Mouse (Mus musculus) cerebellum, adult 2 months (tissue): ENCODE measurements around the gene Wasf1. TPM values are rescaled to one million over a fixed set of nuclear protein-coding genes. Genes with fewer than 3 reads are reported as not detected.

Source experiments
- DNase-seq, 2 experiments: peaks; one replicate each; pipeline ENCODE4 v3.0.0; 2021
- H3K27ac ChIP-seq: fragments of 200-500 bp; 2 replicates; pipeline ENCODE4 v1.5.1; 2012; ENCODE audit warnings: low read length, control low read depth, inconsistent platforms; ENCODE audit not compliant: insufficient read depth
- H3K27me3 ChIP-seq: fragments of 200-500 bp; 2 replicates; pipeline ENCODE4 v1.6.1; 2012; ENCODE audit warnings: inconsistent platforms, mild to moderate bottlenecking, low read length, moderate library complexity; ENCODE audit not compliant: control insufficient read depth, insufficient read depth
- H3K4me1 ChIP-seq: fragments of 200-500 bp; 2 replicates; pipeline ENCODE4 v1.6.1; 2011; ENCODE audit warnings: low read length; ENCODE audit not compliant: control insufficient read depth, insufficient read depth
- H3K4me3 ChIP-seq: fragments of 200-500 bp; replicated peaks from 2 replicates; pipeline ENCODE3; 2011; ENCODE audit warnings: mild to moderate bottlenecking, low read depth, low read length, control low read depth; ENCODE audit not compliant: insufficient read depth
- CTCF ChIP-seq: fragments of 200-500 bp; IDR thresholded peaks from 2 replicates; pipeline ENCODE4 v1.5.1; 2011; ENCODE audit warnings: low read depth, mild to moderate bottlenecking, control low read depth, low read length, moderate library complexity, borderline replicate concordance; ENCODE audit not compliant: insufficient read depth
- POLR2A ChIP-seq: fragments of 200-500 bp; IDR thresholded peaks from 2 replicates; pipeline ENCODE4 v1.6.1; 2011; ENCODE audit warnings: low read length, control low read depth, borderline replicate concordance; ENCODE audit not compliant: insufficient read depth
- WGBS: fragments of 180-500 bp; shearing (Covaris S2); methylation state at CpG from one replicate; pipeline ENCODE4 v1.1.7; 2018; 5-methylcytosine and 5-hydroxymethylcytosine counted together
- polyA plus RNA-seq: library from polyadenylated mRNA; depleted of rRNA; stranded (reverse); fragments of >200 nt; gene quantifications from 2 replicates; pipeline ENCODE4 v1.2.3, GENCODE M21; 2012

The Wasf1 gene
- polyA plus RNA-seq, 1 experiment, result 53.7 TPM

GRCm38 (mm10) chr10:40851138-40851537 is 32.1 kb upstream of the Wasf1 start:
- Histone ChIP-seq H3K27ac (no peak overlapping the region), H3K27me3 (no peaks in the 10 kb centered on the region), H3K4me3 (no peak overlapping the region), H3K4me1 (peaks cover 37% of the 10 kb centered on the region)
- no peak for DNase-seq
- TF ChIP-seq POLR2A (no peak), CTCF (no peak)

- Histone ChIP-seq H3K4me1 (peaks cover 14% of the 10 kb centered on the region), H3K27me3 (no peaks in the 10 kb centered on the region), H3K27ac (no peak overlapping the region), H3K4me3 (no peak overlapping the region)
- TF ChIP-seq CTCF, result no peak
- no peak for TF ChIP-seq POLR2A
- WGBS, result 64% methylated on average over 2 of the region's 2 CpGs
- no peak for DNase-seq
Measured at GRCm38 (mm10) chr10:40855616-40856015, 27.7 kb upstream of the Wasf1 start.

GRCm38 (mm10) chr10:40856703-40857102 is 26.6 kb upstream of the Wasf1 start:
- 38% methylated on average over 7 of the region's 7 CpGs for WGBS
- peak; percentile 29 to 36 for DNase-seq
- H3K27ac ChIP-seq, result peak overlapping the region; percentile 60; the same call in 1 of the 2 replicates
- peak overlapping the region; percentile 58 for H3K4me3 ChIP-seq
- peaks cover 14% of the 10 kb centered on the region for H3K4me1 ChIP-seq
- TF ChIP-seq CTCF (no peak), POLR2A (no peak)
- H3K27me3 ChIP-seq, result no peaks in the 10 kb centered on the region

- no peak for TF ChIP-seq POLR2A
- TF ChIP-seq CTCF, result no peak
- Histone ChIP-seq H3K27me3 (no peaks in the 10 kb centered on the region), H3K4me3 (no peak overlapping the region), H3K27ac (peak overlapping the region; percentile 48; the same call in 1 of the 2 replicates), H3K4me1 (peaks cover 14% of the 10 kb centered on the region)
- DNase-seq, result peak; percentile 84 to 88
- WGBS, result 5% methylated on average over 8 of the region's 8 CpGs
Measured at GRCm38 (mm10) chr10:40857599-40857998, 25.7 kb upstream of the Wasf1 start.

GRCm38 (mm10) chr10:40868081-40868480 is 15.2 kb upstream of the Wasf1 start:
- H3K4me1 ChIP-seq, result peaks cover 15% of the 10 kb centered on the region
- WGBS, result 11% methylated on average over 2 of the region's 2 CpGs
- no peaks in the 10 kb centered on the region for H3K27me3 ChIP-seq
- H3K4me3 ChIP-seq, result no peak overlapping the region
- H3K27ac ChIP-seq, result no peak overlapping the region; the same call in 1 of the 2 replicates
- TF ChIP-seq POLR2A (no peak), CTCF (no peak)
- peak; percentile 51 to 64 for DNase-seq

GRCm38 (mm10) chr10:40871301-40871700 is 12.0 kb upstream of the Wasf1 start:
- H3K27me3 ChIP-seq, result no peaks in the 10 kb centered on the region
- H3K4me1 ChIP-seq, result peaks cover 20% of the 10 kb centered on the region
- no peak for DNase-seq
- H3K27ac ChIP-seq, result no peak overlapping the region
- 89% methylated on average over 2 of the region's 2 CpGs for WGBS
- H3K4me3 ChIP-seq, result no peak overlapping the region
- no peak for TF ChIP-seq POLR2A
- no peak for TF ChIP-seq CTCF

GRCm38 (mm10) chr10:40872052-40872451 is 11.2 kb upstream of the Wasf1 start:
- TF ChIP-seq POLR2A (no peak), CTCF (no peak)
- Histone ChIP-seq H3K27me3 (no peaks in the 10 kb centered on the region), H3K4me1 (peaks cover 20% of the 10 kb centered on the region), H3K27ac (peak overlapping the region; percentile 97), H3K4me3 (no peak overlapping the region)
- peak; percentile 68 to 88 for DNase-seq
- whole genome bisulfite sequencing, result 9% methylated on average over 2 of the region's 2 CpGs

- 92% methylated on average over 3 of the region's 3 CpGs for WGBS
- TF ChIP-seq POLR2A (no peak), CTCF (no peak)
- Histone ChIP-seq H3K4me1 (peaks cover 12% of the 10 kb centered on the region), H3K4me3 (no peak overlapping the region), H3K27me3 (no peaks in the 10 kb centered on the region), H3K27ac (no peak overlapping the region)
- no peak for DNase-seq
Measured at GRCm38 (mm10) chr10:40878246-40878645, 5.0 kb upstream of the Wasf1 start.

GRCm38 (mm10) chr10:40879969-40880368 is 3.3 kb upstream of the Wasf1 start:
- no peak for DNase-seq
- Histone ChIP-seq H3K27ac (no peak overlapping the region), H3K4me1 (peaks cover 6% of the 10 kb centered on the region), H3K27me3 (no peaks in the 10 kb centered on the region), H3K4me3 (no peak overlapping the region)
- TF ChIP-seq POLR2A (no peak), CTCF (no peak)
- 86% methylated on average over 9 of the region's 9 CpGs for WGBS
